Mouse (Mus musculus) MEL (cell line): Measurements from ENCODE around the gene Anxa8. TPM values are rescaled to one million over a fixed set of nuclear protein-coding genes. Genes with fewer than 3 reads are reported as not detected.

Experiments
- DNase-seq: peaks from one replicate; pipeline ENCODE4 v3.0.0; 2011; ENCODE audit warnings: low read depth, low spot score
- H3K27ac ChIP-seq: 2 replicates; pipeline ENCODE4 v1.5.1; 2012; ENCODE audit warnings: low read depth, mild to moderate bottlenecking, control low read depth, low read length, moderate library complexity; ENCODE audit not compliant: control insufficient read depth
- H3K27me3 ChIP-seq, 2 experiments: fragments of 150-350 bp in 1 of 2; sonication (generic) in 1 of 2; 2 replicates each; pipeline ENCODE4 v1.6.1; 2012; ENCODE audit warnings: low read length in 2 of 2, mild to moderate bottlenecking in 2 of 2, improper control_type of control experiment in 1 of 2, moderate library complexity in 1 of 2; ENCODE audit not compliant: insufficient read depth in 2 of 2, control insufficient read depth in 1 of 2
- H3K36me3 ChIP-seq, 2 experiments: 2 replicates each; pipeline ENCODE4 v1.6.1; 2012 to 2014; ENCODE audit warnings: low read length in 2 of 2, improper control_type of control experiment in 1 of 2, inconsistent platforms in 1 of 2, mild to moderate bottlenecking in 1 of 2; ENCODE audit not compliant: insufficient read depth in 2 of 2, control insufficient read depth in 1 of 2
- H3K4me1 ChIP-seq, 2 experiments: fragments of 150-350 bp in 1 of 2; sonication (generic) in 1 of 2; 2 replicates each; pipeline ENCODE4 v1.6.1; 2012; ENCODE audit warnings: low read length in 2 of 2, improper control_type of control experiment in 1 of 2, mild to moderate bottlenecking in 1 of 2; ENCODE audit not compliant: insufficient read depth in 2 of 2, control insufficient read depth in 1 of 2
- H3K4me3 ChIP-seq, 2 experiments: fragments of 150-350 bp in 1 of 2; sonication (generic) in 1 of 2; 2 replicates each; pipeline ENCODE4 v1.5.1; 2012; ENCODE audit warnings: low read depth in 2 of 2, low read length in 2 of 2, mild to moderate bottlenecking in 2 of 2, moderate library complexity in 2 of 2, control low read depth in 1 of 2, improper control_type of control experiment in 1 of 2; ENCODE audit not compliant: control insufficient read depth in 1 of 2, insufficient read depth in 1 of 2
- H3K79me2 ChIP-seq: 2 replicates; pipeline ENCODE4 v1.6.1; 2012; ENCODE audit warnings: mild to moderate bottlenecking, low read length, moderate library complexity; ENCODE audit not compliant: control insufficient read depth, poor library complexity, insufficient read depth
- H3K9ac ChIP-seq: 2 replicates; pipeline ENCODE4 v1.6.1; 2012; ENCODE audit warnings: low read depth, mild to moderate bottlenecking, control low read depth, low read length, moderate library complexity; ENCODE audit not compliant: control insufficient read depth, poor library complexity, severe bottlenecking
- H3K9me3 ChIP-seq: fragments of 150-350 bp; sonication (generic); replicated peaks from 2 replicates; pipeline ENCODE4 v1.6.1; 2012; ENCODE audit warnings: mild to moderate bottlenecking, low read length, improper control_type of control experiment, moderate library complexity; ENCODE audit not compliant: insufficient read depth
- CHD2 ChIP-seq: IDR thresholded peaks from 2 replicates; pipeline ENCODE4 v1.6.1; 2011; ENCODE audit warnings: low read length, improper control_type of control experiment
- CTCF ChIP-seq, 3 experiments: IDR thresholded peaks in 2 of 3; conservative IDR thresholded peaks in 1 of 3; 2 replicates each; pipeline ENCODE4 v1.5.1; 2011 to 2012; ENCODE audit warnings: low read length in 3 of 3, low read depth in 2 of 3, mild to moderate bottlenecking in 2 of 3, improper control_type of control experiment in 1 of 3, inconsistent platforms in 1 of 3, mixed read lengths in 1 of 3, moderate library complexity in 1 of 3; ENCODE audit not compliant: control insufficient read depth in 1 of 3, insufficient read depth in 1 of 3, poor library complexity in 1 of 3, severe bottlenecking in 1 of 3
- E2F4 ChIP-seq: IDR thresholded peaks from 2 replicates; pipeline ENCODE4 v1.6.1; 2011; ENCODE audit warnings: low read depth, low read length, improper control_type of control experiment, borderline replicate concordance
- EP300 ChIP-seq, 2 experiments: IDR thresholded peaks; 2 replicates each; pipeline ENCODE4 v1.6.1; 2011; ENCODE audit warnings: improper control_type of control experiment in 2 of 2, low read length in 2 of 2, low read depth in 1 of 2, mild to moderate bottlenecking in 1 of 2
- GABPA ChIP-seq: IDR thresholded peaks from 2 replicates; pipeline ENCODE4 v1.6.1; 2012; ENCODE audit warnings: low read depth, mild to moderate bottlenecking, inconsistent platforms, low read length, improper control_type of control experiment, moderate library complexity
- HCFC1 ChIP-seq: IDR thresholded peaks from 2 replicates; pipeline ENCODE4 v1.6.1; 2012; ENCODE audit warnings: low read depth, mild to moderate bottlenecking, inconsistent platforms, low read length, improper control_type of control experiment, moderate library complexity
- KAT2A ChIP-seq: conservative IDR thresholded peaks from 2 replicates; pipeline ENCODE4 v1.6.1; 2012; ENCODE audit warnings: low read depth, low read length, improper control_type of control experiment, inconsistent platforms
- MEF2A ChIP-seq: IDR thresholded peaks from 2 replicates; pipeline ENCODE4 v1.6.1; 2014; ENCODE audit warnings: low read depth, mild to moderate bottlenecking, inconsistent platforms, low read length, improper control_type of control experiment; ENCODE audit not compliant: poor library complexity, insufficient replicate concordance, severe bottlenecking; ENCODE audit errors: extremely low read depth
- MYB ChIP-seq: IDR thresholded peaks from 2 replicates; pipeline ENCODE4 v1.6.1; 2011; ENCODE audit warnings: mild to moderate bottlenecking, low read depth, low read length, improper control_type of control experiment
- MYC ChIP-seq: IDR thresholded peaks from 2 replicates; pipeline ENCODE4 v1.6.1; 2011; ENCODE audit warnings: low read depth, mild to moderate bottlenecking, low read length, improper control_type of control experiment, moderate library complexity
- NRF1 ChIP-seq: IDR thresholded peaks from 2 replicates; pipeline ENCODE4 v1.6.1; 2014; ENCODE audit warnings: low read depth, mild to moderate bottlenecking, inconsistent platforms, low read length, improper control_type of control experiment, moderate library complexity; ENCODE audit not compliant: poor library complexity, insufficient read depth, severe bottlenecking
- POLR2A ChIP-seq, 2 experiments: IDR thresholded peaks; 2 replicates each; pipeline ENCODE4 v1.6.1; 2011 to 2012; ENCODE audit warnings: low read length in 2 of 2, mild to moderate bottlenecking in 2 of 2, control low read depth in 1 of 2, improper control_type of control experiment in 1 of 2, low read depth in 1 of 2, moderate library complexity in 1 of 2; ENCODE audit not compliant: control insufficient read depth in 1 of 2, insufficient read depth in 1 of 2, poor library complexity in 1 of 2
- POLR2AphosphoS5 ChIP-seq: IDR thresholded peaks from 2 replicates; pipeline ENCODE4 v1.6.1; 2012; ENCODE audit warnings: low read depth, borderline replicate concordance, mild to moderate bottlenecking, inconsistent platforms, low read length, moderate library complexity, mixed read lengths
- SIN3A ChIP-seq: IDR thresholded peaks from 2 replicates; pipeline ENCODE4 v1.6.1; 2012; ENCODE audit warnings: low read length, improper control_type of control experiment, inconsistent platforms
- SMC3 ChIP-seq: IDR thresholded peaks from 2 replicates; pipeline ENCODE4 v1.6.1; 2011; ENCODE audit warnings: low read depth, low read length, improper control_type of control experiment
- UBTF ChIP-seq: IDR thresholded peaks from 2 replicates; pipeline ENCODE4 v1.6.1; 2012; ENCODE audit warnings: low read depth, mild to moderate bottlenecking, inconsistent platforms, low read length, improper control_type of control experiment, moderate library complexity, borderline replicate concordance; ENCODE audit not compliant: insufficient read depth
- USF1 ChIP-seq: IDR thresholded peaks from 2 replicates; pipeline ENCODE4 v1.6.1; 2014; ENCODE audit warnings: low read depth, mild to moderate bottlenecking, inconsistent platforms, low read length, improper control_type of control experiment, moderate library complexity
- ZC3H11A ChIP-seq: IDR thresholded peaks from 2 replicates; pipeline ENCODE4 v1.6.1; 2012; ENCODE audit warnings: low read depth, mild to moderate bottlenecking, inconsistent platforms, low read length, improper control_type of control experiment
- ZKSCAN1 ChIP-seq: IDR thresholded peaks from 2 replicates; pipeline ENCODE4 v1.6.1; 2012; ENCODE audit warnings: low read depth, mild to moderate bottlenecking, inconsistent platforms, low read length, improper control_type of control experiment, moderate library complexity
- ZNF384 ChIP-seq: IDR thresholded peaks from 2 replicates; pipeline ENCODE4 v1.6.1; 2012; ENCODE audit warnings: low read depth, mild to moderate bottlenecking, inconsistent platforms, low read length, improper control_type of control experiment
- polyA plus RNA-seq, 2 experiments: library from polyadenylated mRNA; stranded (reverse) in 1 of 2; unstranded in 1 of 2; fragments of >175 nt in 1 of 2; fragments of >200 nt in 1 of 2; gene quantifications; 2 replicates each; pipeline versions ENCODE4 v1.2.1 to v1.2.4; 2012; ENCODE audit warnings: low replicate concordance in 2 of 2, low read depth in 1 of 2; ENCODE audit not compliant: insufficient read length in 2 of 2, insufficient read depth in 1 of 2, missing spikeins in 1 of 2
- total RNA-seq: library from RNA; depleted of rRNA; stranded (reverse); fragments of 300-350 nt; gene quantifications from 2 replicates; pipeline ENCODE4 v1.2.3, GENCODE M21; 2012

The Anxa8 gene
- total and polyA plus RNA-seq, 3 experiments, result not detected

GRCm38 (mm10) chr14:34092856-34093255 lies 7.1 kb downstream of the Anxa8 start:
- H3K27ac ChIP-seq, result no peak overlapping the region
- DNase-seq, result no peak
- no peaks in the 10 kb centered on the region for H3K9me3 ChIP-seq
- no peaks in the 10 kb centered on the region for H3K79me2 ChIP-seq
- no peaks in the 10 kb centered on the region for H3K36me3 ChIP-seq
- no peak overlapping the region for H3K9ac ChIP-seq
- TF ChIP-seq MYB (no peak), HCFC1 (no peak)
- H3K4me1 ChIP-seq, result no peaks in the 10 kb centered on the region
- H3K27me3 ChIP-seq, result no peaks in the 10 kb centered on the region
- H3K4me3 ChIP-seq, result no peak overlapping the region

- H3K4me1 ChIP-seq, result no peaks in the 10 kb centered on the region
- H3K27me3 ChIP-seq, result no peaks in the 10 kb centered on the region
- no peaks in the 10 kb centered on the region for H3K79me2 ChIP-seq
- H3K27ac ChIP-seq, result no peak overlapping the region
- no peaks in the 10 kb centered on the region for H3K36me3 ChIP-seq
- no peak overlapping the region for H3K4me3 ChIP-seq
- no peak for DNase-seq
- no peaks in the 10 kb centered on the region for H3K9me3 ChIP-seq
- no peak overlapping the region for H3K9ac ChIP-seq
- no peak for TF ChIP-seq CTCF (IDR thresholded peaks at IDR 0.05 in 2 of 3, conservative IDR thresholded peaks at IDR 0.05 in 1 of 3; ENCODE audit: control insufficient read depth in 1 of 3, insufficient read depth in 1 of 3, low read depth in 2 of 3, low read length in 3 of 3, poor library complexity in 1 of 3, severe bottlenecking in 1 of 3)
- no peak for TF ChIP-seq MYC
- no peak for TF ChIP-seq MYB
- TF ChIP-seq ZKSCAN1, result no peak
- no peak for TF ChIP-seq POLR2A (IDR thresholded peaks at IDR 0.05; ENCODE audit: control insufficient read depth in 1 of 2, insufficient read depth in 1 of 2, low read depth in 1 of 2, low read length in 2 of 2, poor library complexity in 1 of 2)
- TF ChIP-seq KAT2A, result no peak
- TF ChIP-seq NRF1, result no peak
- no peak for TF ChIP-seq SMC3
- TF ChIP-seq SIN3A, result no peak
- no peak for TF ChIP-seq E2F4
- no peak for TF ChIP-seq ZNF384
- no peak for TF ChIP-seq POLR2AphosphoS5
These were observed 10.4 kb downstream of the Anxa8 start for GRCm38 (mm10) chr14:34096161-34096560.

- no peaks in the 10 kb centered on the region; a peak in 1 of 4 replicates for H3K27me3 ChIP-seq
- TF ChIP-seq POLR2A (IDR thresholded peaks at IDR 0.05; ENCODE audit: control insufficient read depth in 1 of 2, insufficient read depth in 1 of 2, low read depth in 1 of 2, low read length in 2 of 2, poor library complexity in 1 of 2) (no peak), USF1 (no peak), UBTF (no peak), SIN3A (no peak), ZC3H11A (no peak), CTCF (IDR thresholded peaks at IDR 0.05 in 2 of 3, conservative IDR thresholded peaks at IDR 0.05 in 1 of 3; ENCODE audit: control insufficient read depth in 1 of 3, insufficient read depth in 1 of 3, low read depth in 2 of 3, low read length in 3 of 3, poor library complexity in 1 of 3, severe bottlenecking in 1 of 3) (no peak), MEF2A (no peak), EP300 (IDR thresholded peaks at IDR 0.05; ENCODE audit: low read depth in 1 of 2, low read length in 2 of 2) (no peak), GABPA (no peak), CHD2 (no peak)
- TF ChIP-seq, all 39 proteins: peak for 0
- Histone ChIP-seq H3K79me2 (no peaks in the 10 kb centered on the region), H3K4me1 (no peaks in the 10 kb centered on the region), H3K9ac (no peak within 1 kb of the TSS), H3K36me3 (no peaks in the 10 kb centered on the region), H3K27ac (no peak within 1 kb of the TSS), H3K9me3 (no peaks in the 10 kb centered on the region), H3K4me3 (no peak within 1 kb of the TSS)
- no peak for DNase-seq
These were observed 16.8 kb downstream of the Anxa8 start, which contains the start of gene A630023A22Rik for GRCm38 (mm10) chr14:34102601-34103000. Gene A630023A22Rik (minus strand): TSS chr14:34102754.
